Comparison of ENCODE assay signal across 8 mouse cellular contexts in genomic region chr12:31635240-31635607, GRCm38 (mm10). TPM values are rescaled to one million over a fixed set of nuclear protein-coding genes. Genes with fewer than 3 reads are reported as not detected.
DNase-seq lines count a peak whose midpoint lies in the region; ATAC-seq lines count a peak whose summit lies in the region.

No protein-coding gene starts in this region.

- no peak for ATAC-seq in erythroblast, adult 5-6 weeks (replicated peaks; ENCODE audit: low FRiP score, poor library complexity, severe bottlenecking)
- no peak for ATAC-seq in megakaryocyte, adult 5-6 weeks (ENCODE audit: poor library complexity, severe bottlenecking)
- ATAC-seq in limb, embryonic 13.5 days (ENCODE audit: low FRiP score, low read depth), result no peak
- no peak for ATAC-seq in stomach, embryonic 14.5 days (ENCODE audit: insufficient number of reproducible peaks, insufficient read depth, low FRiP score, low read depth)

- H3K36me3 ChIP-seq in erythroblast, embryonic 14.5 days (ENCODE audit: control insufficient read depth), result peaks cover 4% of the 10 kb centered on the region
- H3K36me3 ChIP-seq in megakaryocyte, embryonic 14.5 days (replicated peaks; ENCODE audit: low read length), result peaks cover 24% of the 10 kb centered on the region
- H3K36me3 ChIP-seq in limb, embryonic 13.5 days, result peaks cover 3% of the 10 kb centered on the region
- no peaks in the 10 kb centered on the region for H3K36me3 ChIP-seq in stomach, embryonic 14.5 days (ENCODE audit: control insufficient read depth, insufficient read depth, low read length)

- H3K27me3 ChIP-seq in erythroblast, embryonic 14.5 days (ENCODE audit: control insufficient read depth), result no peaks in the 10 kb centered on the region
- no peaks in the 10 kb centered on the region for H3K27me3 ChIP-seq in megakaryocyte, embryonic 14.5 days (replicated peaks)
- no peaks in the 10 kb centered on the region for H3K27me3 ChIP-seq in limb, embryonic 13.5 days
- H3K27me3 ChIP-seq in stomach, embryonic 14.5 days (ENCODE audit: control insufficient read depth, insufficient read depth, low read length), result no peaks in the 10 kb centered on the region

- H3K4me3 ChIP-seq in erythroblast, embryonic 14.5 days (replicated peaks), result peak overlapping the region; percentile 79
- peak overlapping the region; percentile 94 for H3K4me3 ChIP-seq in megakaryocyte, embryonic 14.5 days (replicated peaks)
- H3K4me3 ChIP-seq in limb, embryonic 13.5 days, result peak overlapping the region; percentile 59; the same call in 1 of the 2 replicates
- peak overlapping the region; percentile 54; the same call in 1 of the 2 replicates for H3K4me3 ChIP-seq in stomach, embryonic 14.5 days (ENCODE audit: low read depth, low read length)

- peaks cover 23% of the 10 kb centered on the region for H3K4me1 ChIP-seq in erythroblast, embryonic 14.5 days (ENCODE audit: control insufficient read depth)
- H3K4me1 ChIP-seq in megakaryocyte, embryonic 14.5 days, result peaks cover 54% of the 10 kb centered on the region
- peaks cover 12% of the 10 kb centered on the region; the same call in 1 of the 2 replicates for H3K4me1 ChIP-seq in limb, embryonic 13.5 days
- H3K4me1 ChIP-seq in stomach, embryonic 14.5 days (ENCODE audit: control insufficient read depth, insufficient read depth, low read length), result 0 out of 2 replicates have a peak, but pooled peaks cover 5% of the 10 kb centered on the region

- peak overlapping the region; percentile 72; the same call in 1 of the 2 replicates for H3K27ac ChIP-seq in limb, embryonic 13.5 days
- no peak overlapping the region for H3K27ac ChIP-seq in stomach, embryonic 14.5 days (ENCODE audit: low read length)

- intact Hi-C loops in left cerebral cortex, postnatal 4 days (cut with DNase I), result no loop called here

- H3K9me3 ChIP-seq in erythroblast, embryonic 14.5 days (ENCODE audit: control insufficient read depth, low read length), result no peaks in the 10 kb centered on the region
- H3K9me3 ChIP-seq in megakaryocyte, embryonic 14.5 days, result no peaks in the 10 kb centered on the region
- H3K9me3 ChIP-seq in limb, embryonic 13.5 days, result no peaks in the 10 kb centered on the region
- H3K9me3 ChIP-seq in stomach, embryonic 14.5 days (ENCODE audit: control insufficient read depth, low read depth, low read length), result no peaks in the 10 kb centered on the region

- no peak overlapping the region for H3K9ac ChIP-seq in limb, embryonic 13.5 days
- no peak overlapping the region for H3K9ac ChIP-seq in stomach, embryonic 14.5 days (replicated peaks; ENCODE audit: low read depth, low read length)

- peak overlapping the region; percentile 78 for H3K4me2 ChIP-seq in limb, embryonic 13.5 days (replicated peaks)
- peak overlapping the region; percentile 89; the same call in 1 of the 2 replicates for H3K4me2 ChIP-seq in stomach, embryonic 14.5 days (replicated peaks; ENCODE audit: low read depth, low read length)

- DNase-seq in left cerebral cortex, postnatal 4 days, result no peak
- DNase-seq in layer of hippocampus, adult 11-12 months (ENCODE audit: low spot score), result no peak

- 94% methylated on average over 3 of the region's 3 CpGs for WGBS in limb, embryonic 13.5 days
- 92% methylated on average over 3 of the region's 3 CpGs for WGBS in stomach, embryonic 14.5 days

RNA-seq across cellular contexts. Expression of gene Bcap29, which starts 0.8 kb away (rescaled TPM):
- 0.14 and 0.32 TPM in 2 replicates for polyA plus RNA-seq in erythroblast, embryonic 14.5 days (2012)
- total RNA-seq in erythroblast, adult 5-6 weeks (2015; ENCODE audit: low replicate concordance), result 13.2 and 25.0 TPM in 2 replicates
- 5.7 and 6.7 TPM in 2 replicates for total RNA-seq in erythroblast, adult 5-6 weeks (2017; ENCODE audit: low replicate concordance)
- polyA plus RNA-seq in megakaryocyte, embryonic 14.5 days (2012; ENCODE audit: insufficient read depth, low replicate concordance), result 8.4 TPM in 1 of 2 replicates, not detected in the other
- total RNA-seq in megakaryocyte, adult 5-6 weeks (2015), result 35.7 and 38.8 TPM in 2 replicates
- 9.9 and 17.3 TPM in 2 replicates for total RNA-seq in megakaryocyte, adult 5-6 weeks (2017)
- 32.7 and 33.1 TPM in 2 replicates for polyA plus RNA-seq in limb, embryonic 13.5 days (2015; fragmentation: Nextera tagmentation; extraction: Ambion mirVana)
- 33.8 and 37.2 TPM in 2 replicates for polyA plus RNA-seq in stomach, embryonic 14.5 days (2014; fragmentation: Nextera tagmentation; extraction: Ambion mirVana)
- 10 to 100 TPM; 17.4 to 18.9 TPM for total RNA-seq in left cerebral cortex, postnatal 4 days (2021)

RNA-seq across cellular contexts. Expression of gene Dus4l, which starts 19.4 kb away (rescaled TPM):
- 0.29 TPM in 1 of 2 replicates, not detected in the other for polyA plus RNA-seq in erythroblast, embryonic 14.5 days (2012)
- 4.4 and 6.0 TPM in 2 replicates for total RNA-seq in erythroblast, adult 5-6 weeks (2015; ENCODE audit: low replicate concordance)
- total RNA-seq in erythroblast, adult 5-6 weeks (2017; ENCODE audit: low replicate concordance), result 0.60 TPM in 1 of 2 replicates, not detected in the other
- 7.9 and 10.6 TPM in 2 replicates for polyA plus RNA-seq in megakaryocyte, embryonic 14.5 days (2012; ENCODE audit: insufficient read depth, low replicate concordance)
- total RNA-seq in megakaryocyte, adult 5-6 weeks (2015), result 2.9 and 3.9 TPM in 2 replicates
- 3.0 and 7.7 TPM in 2 replicates for total RNA-seq in megakaryocyte, adult 5-6 weeks (2017)
- polyA plus RNA-seq in limb, embryonic 13.5 days (2015; fragmentation: Nextera tagmentation; extraction: Ambion mirVana), result 11.3 and 16.4 TPM in 2 replicates
- 10.7 and 18.3 TPM in 2 replicates for polyA plus RNA-seq in stomach, embryonic 14.5 days (2014; fragmentation: Nextera tagmentation; extraction: Ambion mirVana)
- total RNA-seq in left cerebral cortex, postnatal 4 days (2021), result 10 to 100 TPM; 10.3 to 13.3 TPM

RNA-seq across cellular contexts. Expression of gene Cog5, which starts 19.4 kb away (rescaled TPM):
- polyA plus RNA-seq in erythroblast, embryonic 14.5 days (2012), result 0.03 and 0.07 TPM in 2 replicates
- 6.1 and 17.8 TPM in 2 replicates for total RNA-seq in erythroblast, adult 5-6 weeks (2015; ENCODE audit: low replicate concordance)
- total RNA-seq in erythroblast, adult 5-6 weeks (2017; ENCODE audit: low replicate concordance), result 17.7 and 19.9 TPM in 2 replicates
- 0.56 TPM in 1 of 2 replicates, not detected in the other for polyA plus RNA-seq in megakaryocyte, embryonic 14.5 days (2012; ENCODE audit: insufficient read depth, low replicate concordance)
- 56.3 and 70.0 TPM in 2 replicates for total RNA-seq in megakaryocyte, adult 5-6 weeks (2015)
- total RNA-seq in megakaryocyte, adult 5-6 weeks (2017), result 48.5 and 62.4 TPM in 2 replicates
- 35.0 and 36.1 TPM in 2 replicates for polyA plus RNA-seq in limb, embryonic 13.5 days (2015; fragmentation: Nextera tagmentation; extraction: Ambion mirVana)
- polyA plus RNA-seq in stomach, embryonic 14.5 days (2014; fragmentation: Nextera tagmentation; extraction: Ambion mirVana), result 41.6 and 43.8 TPM in 2 replicates
- 10 to 100 TPM; 41.3 to 44.3 TPM for total RNA-seq in left cerebral cortex, postnatal 4 days (2021)

Comparison
In these comparisons a context has a peak if more than half of its experiments do, and no peak if none do; other contexts are left out.
1. RNA of gene Cog5, which starts 19.4 kb away (polyA plus RNA-seq): 41.6 to 43.8 TPM in stomach, embryonic 14.5 days and 35.0 to 36.1 TPM in limb, embryonic 13.5 days; 0.56 TPM in megakaryocyte, embryonic 14.5 days and 0.03 to 0.07 TPM in erythroblast, embryonic 14.5 days; every median in the first group is over 10 times any median in the second.
2. Peak in every context shown above with its lines, with median percentiles within 50 percentile points of each other: H3K4me3 ChIP-seq.